Mouse (Mus musculus): ENCODE data around the gene Kcnj9.

DNA sequence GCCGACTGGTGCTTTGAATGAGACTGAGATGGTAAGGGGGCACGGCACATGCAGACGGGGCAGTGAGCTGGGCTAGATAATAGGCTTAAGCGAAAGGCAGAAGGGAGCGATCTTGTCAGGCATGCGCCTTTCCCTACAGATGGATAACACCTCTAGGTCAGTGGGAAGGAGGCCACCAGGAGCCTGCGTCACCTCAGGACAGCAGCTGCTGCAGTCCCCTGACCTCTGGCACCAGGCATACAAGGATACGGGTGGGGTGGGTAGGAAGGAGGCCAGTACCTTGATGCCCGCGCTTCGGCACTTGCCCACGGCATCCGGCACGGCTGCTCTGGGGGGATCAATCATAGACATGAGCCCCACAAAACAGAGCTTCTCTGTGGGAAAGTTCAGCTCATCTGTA is 44.9 kb downstream of the Kcnj9 start:
- no peak for TF ChIP-seq CTCF (IDR thresholded peaks at IDR 0.05; ENCODE audit: borderline replicate concordance, insufficient read depth, low read depth, low read length)
- no peak for TF ChIP-seq POLR2A (IDR thresholded peaks at IDR 0.05; ENCODE audit: borderline replicate concordance, insufficient read depth, low read length)
